Mouse (Mus musculus): ENCODE measurements around the gene Ly6g6d.

DNA sequence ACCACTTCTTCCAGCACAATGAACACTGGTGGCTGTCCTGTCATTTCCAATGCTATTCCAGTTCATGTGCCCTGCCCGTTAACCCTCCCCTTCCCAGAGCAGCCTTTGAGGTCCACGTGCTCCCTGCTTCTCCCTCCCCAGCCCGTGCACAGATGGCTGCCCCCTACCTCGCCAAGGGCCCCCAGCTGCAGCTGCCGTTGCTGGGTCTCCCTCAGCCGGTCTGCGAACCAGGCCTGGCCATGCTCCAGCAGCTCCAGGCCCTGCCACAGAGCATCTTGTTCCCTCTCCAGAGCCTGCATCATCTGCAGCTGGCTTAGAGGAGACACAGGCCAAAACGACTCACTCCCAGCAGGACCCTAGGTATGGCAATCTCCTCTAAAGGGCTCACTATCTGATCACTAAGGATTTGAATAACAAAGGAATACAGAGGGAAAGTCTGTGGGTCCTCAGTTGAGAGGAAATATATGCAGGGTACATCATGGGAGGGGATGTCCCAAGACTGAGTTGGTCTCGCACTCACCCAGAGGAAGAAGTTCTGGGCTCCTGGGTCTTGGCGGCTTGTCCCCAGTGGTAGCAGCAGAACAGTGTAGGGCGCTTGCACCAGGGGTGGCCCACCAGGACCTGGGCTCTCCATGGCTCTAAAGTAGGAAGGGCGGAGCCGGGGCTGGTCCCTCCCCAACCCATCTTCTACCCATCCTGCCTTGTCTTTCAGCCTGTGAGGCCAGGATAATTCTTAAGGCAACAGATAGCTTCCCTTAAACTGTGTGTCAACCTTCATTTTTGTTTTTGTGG, 50.4 kb downstream of the Ly6g6d start, which contains the start of gene Sapcd1:
- TF ChIP-seq CTCF (IDR thresholded peaks at IDR 0.05; ENCODE audit: low read depth, low read length) (no peak), GATA1 (IDR thresholded peaks at IDR 0.05; ENCODE audit: borderline replicate concordance, low read length) (no peak), POLR2AphosphoS5 (IDR thresholded peaks at IDR 0.05; ENCODE audit: insufficient replicate concordance, low read depth, low read length) (no peak), TAL1 (conservative IDR thresholded peaks at IDR 0.05; ENCODE audit: low read depth, low read length) (no peak), GATA2 (IDR thresholded peaks at IDR 0.05; ENCODE audit: borderline replicate concordance, low read depth, low read length) (no peak)

All from G1E (cell line).